8 mouse cellular contexts compared by ENCODE assay signal in genomic region chr8:9772519-9772840, GRCm38 (mm10). TPM values are rescaled to one million over a fixed set of nuclear protein-coding genes. Genes with fewer than 3 reads are reported as not detected.
DNase-seq lines count a peak whose midpoint lies in the region; ATAC-seq and TF ChIP-seq lines count a peak whose summit lies in the region.

No protein-coding gene starts in this region.

- TF ChIP-seq CTCF in liver, postnatal 0 days (IDR thresholded peaks at IDR 0.05; ENCODE audit: low read depth), result no peak

- H3K4me2 ChIP-seq in liver, embryonic 12.5 days, result 0 out of 2 replicates have a peak overlapping the region, but pooled peaks have one; percentile 62
- H3K4me2 ChIP-seq in liver, postnatal 0 days (ENCODE audit: low read depth, low read length), result no peak overlapping the region
- peak overlapping the region; percentile 93 for H3K4me2 ChIP-seq in forebrain, embryonic 12.5 days
- peak overlapping the region; percentile 89 for H3K4me2 ChIP-seq in midbrain, embryonic 16.5 days (ENCODE audit: low read length)

- DNase-seq in liver, postnatal 0 days, result no peak
- DNase-seq in layer of hippocampus, adult 9-10 months (ENCODE audit: low spot score), result peak; percentile 8
- DNase-seq in natural killer cell, adult 2 months (ENCODE audit: low spot score in 2 of 2), result no peak
- DNase-seq in thymus, postnatal 14 days, result no peak
- no peak for DNase-seq in ovary, postnatal 10 days (ENCODE audit: low spot score)

- H3K4me1 ChIP-seq in liver, embryonic 12.5 days, result no peaks in the 10 kb centered on the region
- H3K4me1 ChIP-seq in liver, postnatal 0 days (ENCODE audit: insufficient read depth), result peaks cover 3% of the 10 kb centered on the region; the same call in 1 of the 2 replicates
- peaks cover 15% of the 10 kb centered on the region for H3K4me1 ChIP-seq in forebrain, embryonic 12.5 days
- H3K4me1 ChIP-seq in midbrain, embryonic 16.5 days (ENCODE audit: control insufficient read depth, insufficient read depth, low read length), result peaks cover 15% of the 10 kb centered on the region

- H3K4me3 ChIP-seq in liver, embryonic 12.5 days, result no peak overlapping the region
- no peak overlapping the region for H3K4me3 ChIP-seq in liver, postnatal 0 days (ENCODE audit: low read depth, low read length)
- H3K4me3 ChIP-seq in forebrain, embryonic 12.5 days (replicated peaks), result peak overlapping the region; percentile 69
- H3K4me3 ChIP-seq in midbrain, embryonic 16.5 days (ENCODE audit: low read depth, low read length), result peak overlapping the region; percentile 88

- WGBS in liver, embryonic 12.5 days (ENCODE audit: insufficient replicate concordance), result 11% methylated on average over 6 of the region's 6 CpGs
- 6% methylated on average over 6 of the region's 6 CpGs for WGBS in liver, postnatal 0 days (ENCODE audit: insufficient replicate concordance)
- whole genome bisulfite sequencing in forebrain, embryonic 12.5 days, result 3% methylated on average over 6 of the region's 6 CpGs
- WGBS in midbrain, embryonic 16.5 days, result 1% methylated on average over 6 of the region's 6 CpGs

- H3K9ac ChIP-seq in liver, embryonic 12.5 days, result no peak overlapping the region
- H3K9ac ChIP-seq in liver, postnatal 0 days (replicated peaks), result no peak overlapping the region
- no peak overlapping the region for H3K9ac ChIP-seq in forebrain, embryonic 12.5 days
- H3K9ac ChIP-seq in midbrain, embryonic 16.5 days (ENCODE audit: low read depth, low read length), result peak overlapping the region; percentile 91

- peaks cover 50% of the 10 kb centered on the region for H3K27me3 ChIP-seq in liver, embryonic 12.5 days (replicated peaks)
- H3K27me3 ChIP-seq in liver, postnatal 0 days (ENCODE audit: insufficient read depth, low read length), result peaks cover 39% of the 10 kb centered on the region
- H3K27me3 ChIP-seq in forebrain, embryonic 12.5 days, result peaks cover 44% of the 10 kb centered on the region
- no peaks in the 10 kb centered on the region for H3K27me3 ChIP-seq in midbrain, embryonic 16.5 days (ENCODE audit: control insufficient read depth, insufficient read depth, low read depth, low read length)

- no peaks in the 10 kb centered on the region for H3K9me3 ChIP-seq in liver, embryonic 12.5 days (replicated peaks)
- H3K9me3 ChIP-seq in liver, postnatal 0 days (ENCODE audit: low read length), result no peaks in the 10 kb centered on the region
- H3K9me3 ChIP-seq in forebrain, embryonic 12.5 days, result no peaks in the 10 kb centered on the region
- H3K9me3 ChIP-seq in midbrain, embryonic 16.5 days (replicated peaks; ENCODE audit: control insufficient read depth, low read length, poor library complexity, severe bottlenecking), result no peaks in the 10 kb centered on the region

- H3K27ac ChIP-seq in liver, embryonic 12.5 days, result no peak overlapping the region
- no peak overlapping the region for H3K27ac ChIP-seq in liver, postnatal 0 days (ENCODE audit: low read depth)
- no peak overlapping the region for H3K27ac ChIP-seq in forebrain, embryonic 12.5 days
- peak overlapping the region; percentile 95 for H3K27ac ChIP-seq in midbrain, embryonic 16.5 days (ENCODE audit: low read length)

- H3K36me3 ChIP-seq in liver, embryonic 12.5 days, result no peaks in the 10 kb centered on the region
- H3K36me3 ChIP-seq in liver, postnatal 0 days (replicated peaks; ENCODE audit: insufficient read depth, low read length), result no peaks in the 10 kb centered on the region
- H3K36me3 ChIP-seq in forebrain, embryonic 12.5 days (replicated peaks), result no peaks in the 10 kb centered on the region
- no peaks in the 10 kb centered on the region for H3K36me3 ChIP-seq in midbrain, embryonic 16.5 days (ENCODE audit: control insufficient read depth, insufficient read depth, low read length)

- no peak for TF ChIP-seq EP300 in liver, postnatal 0 days (IDR thresholded peaks at IDR 0.05; ENCODE audit: low read depth)

- ATAC-seq in liver, embryonic 12.5 days, result no peak
- no peak for ATAC-seq in liver, postnatal 0 days
- ATAC-seq in forebrain, embryonic 12.5 days (ENCODE audit: low FRiP score), result peak; percentile 63
- ATAC-seq in midbrain, embryonic 16.5 days, result peak; percentile 90

RNA-seq across cellular contexts. Expression of gene Fam155a, which starts 1.5 kb away (rescaled TPM):
- polyA plus RNA-seq in liver, embryonic 12.5 days (2016; fragmentation: Nextera tagmentation; extraction: Ambion mirVana), result 0.12 and 0.26 TPM in 2 replicates
- not detected in 2 replicates for polyA plus RNA-seq in liver, postnatal 0 days (2015; fragmentation: Nextera tagmentation; extraction: Ambion mirVana)
- 5.2 and 6.6 TPM in 2 replicates for polyA plus RNA-seq in forebrain, embryonic 12.5 days (2016; fragmentation: Nextera tagmentation; extraction: Ambion mirVana)
- 31.5 and 34.3 TPM in 2 replicates for polyA plus RNA-seq in midbrain, embryonic 16.5 days (2015; fragmentation: Nextera tagmentation; extraction: Ambion mirVana)

Comparison
In these comparisons a context has a peak if more than half of its experiments do, and no peak if none do; other contexts are left out.
1. ATAC-seq: peak in forebrain, embryonic 12.5 days (single experiment) and midbrain, embryonic 16.5 days (single experiment); none in liver, embryonic 12.5 days (single experiment) and liver, postnatal 0 days (single experiment).
2. H3K4me3 ChIP-seq: peak in forebrain, embryonic 12.5 days (single experiment) and midbrain, embryonic 16.5 days (single experiment); none in liver, embryonic 12.5 days (single experiment) and liver, postnatal 0 days (single experiment).